Mouse (Mus musculus) liver, embryonic 14.5 days (tissue): ENCODE data around the gene S100a8.

Source experiments
- CTCF ChIP-seq: IDR thresholded peaks from 2 replicates; pipeline ENCODE4 v1.5.1; 2016; ENCODE audit warnings: antibody characterized with exemption, low read depth, control low read depth
- EP300 ChIP-seq: IDR thresholded peaks from 2 replicates; pipeline ENCODE4 v1.6.1; 2016; ENCODE audit warnings: antibody characterized with exemption, low read depth

GRCm38 (mm10) chr3:90631984-90632383 is 36.8 kb upstream of the S100a8 start:
- TF ChIP-seq CTCF: no peak
- TF ChIP-seq EP300: no peak
